Mouse (Mus musculus) cerebellum, postnatal 4 days (tissue): Measurements from ENCODE around the gene Flvcr2.

Source experiments
- DNase-seq, 2 experiments: peaks; one replicate each; pipeline ENCODE4 v3.0.0; 2022; ENCODE audit warnings: low spot score in 2 of 2, mixed read lengths in 1 of 2

Flvcr2 gene

DNA sequence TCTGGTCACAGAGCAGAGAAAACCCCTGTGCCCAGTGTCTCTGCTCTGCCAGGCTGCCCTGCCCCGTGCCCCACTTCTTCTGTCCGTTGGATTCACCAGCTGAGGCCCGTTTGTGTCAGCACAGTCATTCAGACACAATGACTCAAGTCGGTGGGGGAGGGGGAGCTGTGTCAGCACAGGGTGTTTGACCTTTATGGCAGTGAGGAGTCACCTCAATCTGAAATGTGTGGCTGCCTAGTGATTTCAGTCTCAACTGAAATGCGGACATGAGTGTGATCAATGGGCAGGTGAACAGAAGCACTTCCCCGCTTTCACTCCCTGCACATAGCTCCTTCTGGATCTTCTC is 16.4 kb upstream of the Flvcr2 start:
- DNase-seq, result no peak

DNA sequence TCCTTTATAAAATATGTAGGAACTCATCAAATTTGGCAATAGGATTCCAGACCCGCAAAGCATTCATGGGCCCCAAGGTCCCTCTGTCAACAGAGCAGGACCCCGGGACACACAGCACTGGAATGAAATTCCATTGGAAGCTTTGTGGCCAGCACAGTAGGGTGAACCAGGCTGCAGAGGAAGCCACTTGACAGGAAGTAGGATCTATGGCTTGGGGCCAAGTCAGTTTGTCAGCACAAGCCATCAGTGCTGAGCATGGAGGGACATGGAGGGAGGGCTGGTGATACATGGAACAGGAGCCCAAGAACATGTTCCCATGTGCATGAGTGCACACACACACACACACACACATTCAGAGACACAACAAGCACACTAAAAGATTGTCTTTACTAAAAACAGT is 10.1 kb upstream of the Flvcr2 start:
- no peak for DNase-seq

DNA sequence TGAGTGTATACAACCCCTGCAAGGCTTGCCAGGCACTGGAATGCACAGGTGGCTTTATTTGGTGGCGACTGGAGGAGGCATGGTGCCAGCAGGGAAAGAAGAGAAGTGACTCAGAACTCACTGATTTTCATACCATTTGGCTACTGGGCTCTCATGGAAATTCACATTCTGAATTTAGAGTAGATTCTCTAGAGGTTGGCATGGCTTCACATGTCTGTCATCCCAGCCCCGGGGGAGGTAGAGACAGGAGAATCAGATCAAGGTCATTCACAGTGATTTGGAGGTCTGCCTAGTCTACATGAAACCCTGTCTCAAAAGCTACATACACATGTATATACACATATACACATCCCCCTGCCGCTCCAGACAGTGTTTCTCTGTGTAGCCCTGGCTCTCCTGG is 9.4 kb upstream of the Flvcr2 start:
- no peak for DNase-seq

DNA sequence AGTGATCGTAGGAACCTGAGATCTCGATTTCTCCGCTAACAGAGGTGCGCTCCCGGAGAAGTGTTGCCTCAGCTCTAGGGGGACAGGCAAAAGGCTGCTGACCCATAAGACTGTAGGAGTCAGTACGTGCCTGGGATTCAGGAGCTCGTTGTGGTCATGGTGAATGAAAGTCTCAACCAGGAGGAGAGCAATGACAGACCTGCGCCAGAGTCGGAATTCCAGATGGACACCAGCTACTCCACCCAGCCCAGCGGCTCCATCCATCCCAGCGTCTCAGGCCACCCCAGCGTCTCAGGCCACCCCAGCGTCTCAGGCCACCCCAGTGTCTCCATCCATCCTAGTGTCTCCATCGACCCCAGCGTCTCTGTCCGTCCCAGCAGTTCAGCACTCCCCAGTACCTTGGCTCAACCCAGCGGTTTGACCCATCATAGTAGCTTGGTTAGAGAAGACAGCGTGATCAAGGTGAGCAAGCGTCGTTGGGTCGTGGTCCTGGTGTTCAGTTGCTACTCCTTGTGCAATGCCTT is 419 bp downstream of the Flvcr2 start:
- no peak for DNase-seq

DNA sequence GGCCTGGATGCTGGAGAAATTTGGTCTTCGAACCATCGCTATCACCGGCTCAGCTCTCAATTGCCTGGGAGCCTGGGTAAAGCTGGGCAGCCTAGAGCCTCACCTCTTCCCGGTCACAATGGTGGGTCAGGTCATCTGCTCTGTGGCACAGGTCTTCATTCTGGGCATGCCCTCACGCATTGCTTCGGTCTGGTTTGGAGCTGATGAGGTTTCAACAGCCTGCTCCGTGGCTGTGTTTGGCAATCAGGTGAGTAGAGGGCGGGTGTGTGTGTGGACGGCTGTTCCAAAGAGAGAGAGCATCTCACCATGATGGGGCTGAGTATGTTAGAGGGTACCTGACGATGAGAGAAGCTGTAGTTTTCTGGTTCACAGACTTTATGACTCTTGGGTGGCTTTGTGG is 1.0 kb downstream of the Flvcr2 start:
- no peak for DNase-seq

DNA sequence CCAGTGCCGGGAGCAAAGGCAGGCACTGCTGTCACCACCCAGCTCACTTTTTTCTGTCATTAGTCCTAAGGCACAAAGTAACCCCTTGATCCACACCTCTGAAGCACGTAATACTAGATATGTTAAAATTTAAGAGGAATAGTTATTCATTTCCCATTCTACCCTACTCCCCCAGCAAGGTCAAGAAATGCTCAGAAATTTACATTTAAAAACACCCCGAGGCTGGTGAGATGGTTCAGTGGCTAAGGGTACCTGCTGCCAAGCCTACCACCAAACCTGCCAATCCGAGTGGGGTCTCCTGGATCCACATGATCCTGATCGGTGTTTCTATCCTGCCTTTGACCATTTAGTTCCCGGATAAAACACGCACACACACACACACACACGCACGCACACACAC is 3.5 kb downstream of the Flvcr2 start:
- no peak for DNase-seq

DNA sequence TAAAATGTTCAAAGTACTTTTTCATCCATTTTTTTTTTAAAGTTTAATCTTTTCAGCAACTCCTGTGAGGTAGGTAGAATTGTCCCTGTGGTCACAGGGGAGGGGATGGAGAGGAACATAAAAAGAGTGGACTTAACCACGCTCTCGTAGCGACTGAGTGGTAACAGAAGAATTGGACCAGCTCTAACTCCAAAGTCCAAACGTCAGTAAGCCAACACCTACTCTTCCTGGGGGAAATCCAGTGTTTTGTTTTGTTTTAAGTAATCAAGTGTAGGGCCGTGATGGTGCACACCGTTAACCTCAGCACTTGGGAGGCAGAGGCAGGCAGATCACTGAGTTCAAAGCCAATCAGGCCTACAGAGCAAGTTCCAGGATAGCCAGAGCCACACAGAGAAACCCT is 5.8 kb downstream of the Flvcr2 start:
- no peak for DNase-seq

DNA sequence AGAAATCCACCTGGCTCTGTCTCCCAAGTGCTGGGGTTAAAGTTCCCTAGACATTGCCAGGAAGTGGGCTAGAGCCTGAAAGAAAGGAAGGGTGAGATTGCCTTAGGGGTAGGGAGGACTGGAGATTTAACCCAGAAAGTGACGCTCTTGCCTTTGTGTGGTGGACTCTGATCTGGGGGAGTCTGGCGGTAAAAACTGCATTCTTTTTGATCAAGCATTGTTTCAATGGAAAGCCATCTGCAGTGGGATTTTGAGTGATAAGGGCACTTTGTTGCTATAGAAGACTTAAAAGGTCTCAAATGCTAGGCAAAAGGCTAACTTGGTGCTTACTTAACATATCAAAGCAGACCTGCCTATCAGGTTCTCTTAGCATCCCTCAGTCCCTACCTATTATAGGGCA is 6.9 kb downstream of the Flvcr2 start:
- no peak for DNase-seq

DNA sequence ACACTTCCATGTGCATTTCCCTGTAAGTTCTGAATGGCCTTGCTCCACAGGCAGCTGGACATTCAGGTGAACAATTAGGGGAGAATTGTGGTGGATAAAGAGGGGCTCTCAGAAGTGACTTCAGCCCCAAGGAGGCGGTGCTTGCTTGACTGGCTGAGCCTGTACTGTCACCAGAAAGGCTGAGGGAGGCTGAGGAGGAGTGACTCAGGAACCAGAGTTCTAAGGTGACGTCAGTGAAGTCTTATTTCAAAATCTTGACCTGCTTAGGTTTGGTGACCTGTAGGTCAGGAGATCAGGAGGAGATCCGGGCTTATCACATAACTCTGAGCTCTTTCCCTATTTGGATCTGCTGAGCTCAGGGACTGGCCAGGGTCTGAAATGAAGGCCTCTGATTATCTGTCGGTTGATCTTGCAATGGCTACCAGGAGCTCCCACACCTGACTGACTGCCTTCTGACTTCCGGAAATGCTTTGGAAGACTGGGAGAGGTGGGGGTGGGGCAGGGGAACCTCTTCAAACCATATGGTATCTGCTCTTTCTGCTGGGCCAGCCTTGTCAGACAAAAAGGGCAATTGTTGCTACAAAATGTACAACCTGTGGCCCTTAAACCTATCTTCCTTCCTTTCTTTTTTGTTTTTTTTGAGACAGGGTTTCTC is 8.4 kb downstream of the Flvcr2 start:
- no peak for DNase-seq

DNA sequence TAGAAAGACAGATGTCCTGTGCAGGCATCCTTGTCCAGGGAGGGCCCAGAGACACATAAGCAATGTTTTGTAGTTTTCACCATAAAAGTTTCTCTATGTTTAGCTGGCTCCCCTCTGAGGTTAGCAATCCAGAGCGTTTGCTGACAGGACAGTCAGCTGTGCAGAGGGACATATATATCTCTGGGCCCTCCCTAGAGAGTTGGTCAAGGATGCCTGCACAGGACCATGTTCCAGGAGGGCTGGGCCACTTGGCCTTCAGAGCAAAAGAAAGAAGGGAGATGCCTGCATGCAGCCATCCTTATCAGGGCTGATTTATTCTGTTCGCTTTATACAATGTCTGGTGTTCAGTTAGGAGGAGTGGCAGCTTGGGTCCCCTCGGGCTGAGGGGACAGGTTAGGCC is 10.1 kb downstream of the Flvcr2 start:
- DNase-seq, result no peak

DNA sequence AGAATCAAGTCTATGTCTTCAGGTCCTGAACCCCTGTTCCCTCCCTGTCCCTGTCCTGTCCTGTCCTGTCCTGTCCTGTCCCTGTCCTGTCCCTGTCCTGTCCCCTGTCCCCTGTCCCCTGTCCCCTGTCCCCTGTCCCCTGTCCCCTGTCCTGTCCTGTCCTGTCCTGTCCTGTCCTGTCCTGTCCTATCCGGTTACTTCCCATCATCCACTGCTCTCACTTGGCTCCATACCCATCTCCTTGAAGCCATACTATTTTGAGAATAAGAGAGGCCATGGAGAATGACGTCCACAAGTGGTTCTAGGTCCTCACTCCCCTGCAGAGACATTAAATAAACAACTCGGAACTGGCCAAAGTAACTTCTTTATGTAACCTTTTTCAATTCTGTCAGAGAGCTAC is 10.7 kb downstream of the Flvcr2 start:
- DNase-seq, result no peak

DNA sequence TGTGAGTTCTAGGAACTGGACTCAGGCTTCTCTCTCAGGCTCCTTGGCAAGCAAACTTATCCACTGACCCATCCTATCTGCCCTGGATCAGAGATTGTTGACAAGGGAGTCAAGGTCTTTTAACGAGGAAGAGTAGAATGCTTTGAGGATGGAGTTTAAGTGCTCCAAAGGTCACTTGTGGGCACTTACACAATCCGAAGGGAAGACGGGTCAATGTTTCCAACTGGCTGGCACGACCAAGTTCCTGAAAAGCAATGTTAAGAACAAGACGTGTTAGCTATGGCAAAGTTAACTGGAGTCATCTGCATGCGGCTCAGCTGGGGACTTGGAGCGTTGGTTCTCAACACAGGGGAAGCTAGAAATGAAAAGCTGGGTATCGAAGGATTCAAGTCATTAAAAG is 12.4 kb downstream of the Flvcr2 start:
- DNase-seq, result no peak

DNA sequence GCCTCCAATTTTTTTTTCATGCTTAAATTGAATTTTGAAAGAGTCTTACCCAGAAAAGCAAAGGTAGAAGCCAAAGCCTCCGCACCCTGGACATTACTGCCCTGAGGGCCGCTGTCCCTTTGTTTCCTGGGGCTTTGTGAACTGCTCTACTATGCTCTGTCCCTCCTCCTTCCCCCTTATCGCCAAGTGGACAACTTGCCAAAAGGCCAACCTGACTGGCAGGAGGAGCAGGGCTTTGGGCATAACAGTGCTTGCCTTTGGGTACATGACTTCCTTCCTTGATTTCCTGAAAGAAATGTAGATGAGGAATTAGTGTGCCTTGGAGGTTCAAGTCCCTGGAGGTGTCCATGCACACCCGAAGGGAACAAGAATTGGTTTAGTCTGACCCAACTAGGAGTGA is 15.1 kb downstream of the Flvcr2 start:
- DNase-seq, result no peak

DNA sequence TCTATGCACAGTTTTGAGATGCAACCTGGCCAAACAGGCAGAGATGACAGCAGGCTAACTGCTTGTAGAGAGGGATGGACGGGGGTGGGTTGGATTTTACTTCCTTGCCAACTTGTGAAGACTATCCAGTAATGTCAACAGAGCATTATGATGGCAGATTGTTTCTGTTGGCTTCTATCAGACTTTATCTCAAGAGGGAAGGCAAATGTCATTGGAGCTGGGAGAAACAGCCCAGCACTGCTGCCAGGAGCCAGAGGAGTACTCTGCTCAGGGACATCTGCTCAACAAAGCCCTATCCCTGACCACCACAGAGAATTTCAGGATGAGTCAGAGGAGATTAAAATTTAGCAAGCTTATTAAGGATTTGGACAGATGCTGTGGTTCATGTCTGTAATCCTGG is 18.3 kb downstream of the Flvcr2 start:
- DNase-seq, result no peak

DNA sequence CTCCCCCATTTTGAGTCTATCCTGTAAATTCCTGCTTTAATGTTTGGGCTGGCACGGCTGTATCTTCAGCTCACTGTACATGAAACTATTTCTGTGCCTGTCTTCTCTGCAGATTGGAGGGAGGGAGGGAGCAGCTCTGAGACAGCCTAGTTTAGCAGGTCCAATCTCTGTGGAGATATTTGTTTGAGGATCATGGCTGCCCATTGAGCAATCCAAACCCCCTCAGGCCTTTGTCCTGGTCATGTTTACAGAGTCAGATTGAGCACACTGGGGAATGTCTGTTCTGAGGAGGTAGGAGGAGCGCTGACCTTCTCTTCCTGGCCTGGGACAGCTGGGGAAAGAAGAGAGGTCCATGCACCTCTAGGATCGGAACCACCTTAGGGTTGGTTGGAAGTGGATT is 19.9 kb downstream of the Flvcr2 start:
- DNase-seq, result no peak

DNA sequence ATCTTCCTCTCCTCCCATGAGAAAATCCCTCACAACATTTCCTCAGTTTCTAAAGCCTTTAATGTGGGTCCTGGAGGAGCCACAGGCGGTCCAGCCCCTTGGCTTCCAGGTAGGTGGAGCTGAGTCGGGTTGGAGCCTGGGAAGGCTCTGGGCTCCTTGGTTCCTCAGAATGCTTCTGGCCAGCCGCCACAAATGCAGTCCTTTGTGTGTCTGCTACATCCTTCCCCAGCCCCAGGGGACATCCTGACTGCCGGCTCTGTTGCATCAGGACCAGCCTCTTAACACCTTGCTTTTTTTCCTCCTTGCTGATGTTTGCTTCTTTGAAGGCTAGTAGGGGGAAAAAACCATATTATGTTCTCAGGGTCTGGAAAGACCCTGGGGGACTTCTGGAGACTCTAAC is 21.4 kb downstream of the Flvcr2 start:
- DNase-seq, result no peak

DNA sequence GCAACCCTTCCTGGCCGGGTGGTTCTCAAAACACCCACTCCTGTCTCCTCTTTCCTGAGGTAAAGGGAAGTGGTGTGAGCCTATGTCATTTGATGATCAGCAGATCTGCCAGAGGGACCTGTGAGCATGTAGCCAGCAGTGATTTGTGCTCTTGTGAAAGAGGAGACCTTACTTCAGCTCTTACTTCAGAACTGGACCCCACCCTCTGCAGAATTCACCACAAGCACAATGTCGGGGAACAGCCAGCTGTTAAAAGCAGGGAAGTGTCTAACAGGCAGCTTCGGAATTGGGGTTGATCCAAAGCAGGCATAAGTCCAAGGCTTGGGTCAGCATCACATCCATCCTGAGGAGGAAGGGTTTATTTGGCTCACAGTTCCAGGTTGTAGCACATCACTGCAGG is 25.0 kb downstream of the Flvcr2 start:
- no peak for DNase-seq

DNA sequence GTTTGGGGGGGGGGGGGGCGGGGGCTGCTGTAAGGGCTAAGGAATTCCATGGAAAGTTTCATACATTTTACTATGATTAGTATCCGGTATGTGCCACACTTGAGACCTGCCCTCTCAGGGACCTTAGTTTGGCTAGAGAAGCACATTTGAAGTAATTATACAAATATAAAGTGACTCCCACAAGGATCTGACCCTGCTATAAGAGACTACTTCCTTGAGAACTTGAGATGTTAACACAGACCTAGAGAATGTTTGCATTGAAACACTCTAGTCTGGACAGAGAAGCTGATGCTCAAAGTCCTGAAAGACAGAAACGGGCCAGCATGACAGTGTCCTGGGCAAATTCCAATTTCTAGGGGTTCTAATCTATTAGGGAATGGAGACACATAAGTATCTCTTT is 32.6 kb downstream of the Flvcr2 start:
- DNase-seq, result no peak

DNA sequence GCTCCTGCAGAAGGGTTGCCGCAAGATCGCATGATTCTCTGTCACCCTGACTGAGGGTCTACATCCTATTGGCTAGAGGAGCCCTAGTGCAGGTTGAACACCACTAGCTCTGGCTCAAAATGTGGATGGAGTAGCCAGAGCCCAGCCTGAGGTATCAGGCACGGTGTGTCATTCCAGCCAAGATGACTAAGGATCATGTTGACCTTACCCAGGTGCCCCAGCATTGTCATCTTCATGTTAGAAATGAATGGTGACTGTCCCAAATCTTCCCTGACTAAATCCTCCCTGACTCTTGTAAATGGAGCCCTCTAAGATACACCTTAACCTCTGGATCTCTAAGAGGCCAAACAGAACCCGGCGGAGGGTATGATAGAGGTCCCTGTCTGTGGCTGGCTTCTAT is 33.4 kb downstream of the Flvcr2 start:
- DNase-seq, result no peak

DNA sequence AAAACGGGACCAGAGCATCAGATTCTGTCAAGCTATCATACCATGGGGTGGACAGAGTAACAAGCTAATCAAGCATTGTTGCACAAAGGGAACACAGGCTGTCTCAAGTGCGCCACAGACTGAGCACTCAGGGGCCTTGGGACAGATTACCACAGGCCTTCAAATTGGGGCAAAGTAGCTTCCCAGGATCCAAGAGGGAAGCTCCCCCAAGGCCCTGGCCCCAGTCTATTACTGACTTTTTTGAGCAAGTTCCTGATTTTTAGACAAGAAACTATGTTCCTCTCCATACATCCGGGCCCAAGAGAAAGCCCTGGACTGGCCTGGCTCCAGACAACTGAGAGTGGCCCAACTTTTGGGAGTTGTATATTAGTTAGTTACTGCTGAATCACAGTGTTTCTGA is 35.3 kb downstream of the Flvcr2 start:
- no peak for DNase-seq

DNA sequence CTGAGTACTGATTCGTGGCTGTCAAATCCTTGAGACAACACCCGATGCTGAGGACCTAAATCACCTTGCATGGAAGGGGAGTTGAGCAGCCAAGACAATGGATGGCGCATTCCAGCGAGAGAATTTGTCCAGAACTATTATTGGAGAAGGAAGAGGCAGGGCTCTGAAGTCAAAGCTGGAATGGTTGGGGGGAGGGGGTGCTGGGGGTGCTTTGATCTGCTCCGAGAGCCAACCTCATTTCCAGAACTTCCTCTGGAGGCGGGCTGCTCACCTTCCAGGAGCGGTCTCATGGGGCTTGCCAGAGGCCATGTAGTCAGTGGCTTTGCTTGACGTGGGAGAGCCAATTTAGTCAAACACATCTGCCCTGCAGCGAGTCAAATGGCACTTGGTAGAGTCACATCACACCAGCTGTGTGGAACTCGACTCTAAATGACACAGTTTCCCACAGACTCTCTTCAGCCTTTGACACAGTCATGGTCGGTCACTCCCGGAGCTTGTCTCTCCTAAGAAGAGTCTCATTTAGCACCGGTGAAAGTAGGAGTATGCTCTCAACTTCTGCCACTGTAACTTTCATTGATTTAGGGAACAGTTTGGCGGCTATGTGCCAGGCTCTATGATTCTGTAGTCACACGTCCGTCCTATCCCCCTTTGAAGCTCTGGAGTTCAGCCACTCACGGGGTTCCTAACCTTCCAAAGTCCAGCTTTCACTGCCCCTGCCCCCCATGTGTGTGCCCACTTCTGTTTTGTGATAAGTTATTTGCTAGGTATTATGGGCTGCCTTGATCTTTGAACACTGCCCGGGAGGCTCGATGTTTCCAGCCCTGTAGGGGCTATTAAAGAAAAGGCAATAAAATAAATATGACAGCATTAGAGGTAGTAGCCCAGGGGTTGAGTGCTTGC is 38.8 kb downstream of the Flvcr2 start:
- no peak for DNase-seq

DNA sequence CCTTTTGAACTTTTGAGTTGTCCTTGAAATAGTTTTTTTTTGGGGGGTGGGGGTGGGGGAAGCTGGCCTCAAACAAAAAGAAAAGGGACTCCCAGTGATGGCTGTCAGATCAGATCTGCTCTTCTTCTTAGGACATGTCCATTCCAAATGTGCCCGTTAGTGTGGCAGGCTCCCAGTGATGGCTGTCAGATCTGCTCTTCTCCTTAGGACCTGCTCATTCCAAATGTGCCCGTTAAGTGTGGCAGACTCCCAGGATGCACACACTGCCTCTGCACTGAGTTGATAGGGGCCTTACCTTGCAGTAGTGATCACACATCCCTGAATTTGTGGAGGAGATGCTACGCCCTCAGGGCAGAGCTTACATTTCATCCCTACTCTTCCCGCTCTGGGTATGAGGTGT is 45.8 kb downstream of the Flvcr2 start:
- no peak for DNase-seq

DNA sequence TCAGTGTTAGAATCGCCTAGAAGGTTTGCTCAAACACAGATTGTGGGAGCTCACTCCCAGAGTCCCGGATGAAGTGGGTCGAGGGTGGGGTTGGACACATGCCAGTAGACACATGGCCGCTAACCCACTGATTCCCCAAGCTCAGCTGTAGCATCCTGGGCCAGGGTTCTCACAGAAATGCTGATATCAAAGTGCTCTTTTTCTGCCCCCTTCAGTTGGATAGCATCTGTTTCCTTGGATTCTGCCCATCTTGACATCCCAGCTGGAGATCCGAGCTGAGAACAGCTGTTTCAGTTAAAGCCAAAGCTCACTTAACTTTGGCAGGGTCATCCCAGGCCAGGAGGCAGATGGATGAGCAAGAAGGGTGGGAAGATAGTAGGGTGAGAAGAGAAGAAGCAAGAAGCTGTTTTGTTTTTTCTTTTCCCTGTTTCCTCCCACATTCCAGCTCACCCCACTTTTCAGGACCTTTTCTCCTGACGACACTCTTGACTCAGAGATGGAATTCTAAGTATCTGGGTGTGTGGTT is 46.5 kb downstream of the Flvcr2 start:
- DNase-seq, result peak in 1 of 2 experiments; percentile 57
